Mouse (Mus musculus): ENCODE measurements at regions not wholly inside any gene's neighbourhood (a gene's known extent, or its start where the extent isn't known, plus 50 kb on each side); places are given as distances from the start of the nearest gene placed in this dataset.
A peak's percentile ranks its signal among the peaks of the same experiment; 100 is the strongest.

DNA sequence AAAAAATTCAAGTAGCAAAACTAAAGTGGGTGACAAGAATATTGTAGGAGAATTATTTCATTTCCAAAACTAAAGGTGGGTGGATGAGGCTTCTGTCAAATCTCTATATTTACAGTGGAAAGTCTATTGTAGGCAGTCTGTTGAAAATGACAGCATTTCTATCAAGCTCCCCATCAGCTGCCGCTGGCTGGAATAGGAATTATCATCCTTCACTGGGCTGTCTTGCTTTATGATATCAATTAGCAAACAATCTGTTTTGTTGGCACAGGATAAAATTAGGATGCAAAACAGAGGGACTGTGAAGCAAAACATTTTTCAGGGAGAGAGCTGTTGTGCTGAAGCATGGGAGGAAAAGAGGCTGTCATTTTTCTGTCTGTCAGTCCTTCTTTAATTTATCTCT, 1249.0 kb downstream of the Hace1 start:
- DNase-seq, result peak; percentile 59 to 70

DNA sequence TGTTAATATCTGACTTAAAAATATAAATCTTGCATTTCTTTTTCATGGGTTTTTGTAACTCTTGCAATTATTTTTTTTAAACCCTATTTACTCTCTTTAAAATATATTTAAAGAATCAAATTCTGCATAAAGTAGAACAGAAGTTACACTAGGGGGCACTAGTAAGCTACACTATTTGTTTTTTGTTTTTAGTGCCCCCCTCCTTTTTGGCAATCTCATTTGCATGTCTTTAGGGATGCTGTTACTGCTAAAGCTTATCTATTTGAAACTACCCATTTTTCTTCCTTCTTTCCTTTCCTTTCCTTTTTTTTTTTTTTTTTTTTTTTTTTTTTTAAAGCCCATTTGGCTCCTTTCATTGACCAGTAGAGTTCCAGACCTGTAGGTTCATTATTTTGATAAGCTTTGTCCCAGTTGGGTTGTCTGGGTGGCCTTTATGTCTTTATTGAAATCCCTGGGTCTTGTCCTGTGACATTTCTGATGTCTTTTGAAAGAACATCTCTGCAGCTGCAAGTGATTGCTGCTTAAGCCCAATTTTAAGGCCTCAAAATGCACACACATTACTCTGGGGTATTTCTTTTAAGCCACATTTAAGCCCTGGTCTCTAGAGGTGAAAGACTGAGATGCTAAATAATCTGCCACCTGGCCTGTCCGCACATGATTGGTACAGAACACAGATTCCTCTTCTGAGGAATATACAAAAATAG, 1249.6 kb downstream of the Hace1 start:
- DNase-seq, result peak; percentile 20 to 77

DNA sequence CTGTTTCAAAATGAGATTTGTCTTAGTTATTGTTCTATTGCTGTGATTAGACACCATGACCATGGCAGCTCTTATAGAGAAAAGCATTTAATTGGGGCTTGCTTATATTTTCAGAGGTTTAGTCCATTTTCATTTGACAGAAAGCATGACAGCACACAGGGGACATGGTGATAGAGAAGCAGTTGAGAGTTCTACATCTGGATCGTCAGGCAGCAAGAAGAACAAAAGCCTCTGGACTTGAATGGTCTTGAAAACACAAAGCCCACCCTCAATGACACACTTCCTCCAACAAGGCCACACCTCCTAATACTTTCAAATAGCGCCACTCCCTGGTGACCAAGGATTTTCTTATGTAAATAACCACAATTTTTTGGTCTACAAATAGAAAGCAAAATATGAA, 1250.5 kb downstream of the Hace1 start:
- peak in 1 of 2 experiments; percentile 11 for DNase-seq

DNA sequence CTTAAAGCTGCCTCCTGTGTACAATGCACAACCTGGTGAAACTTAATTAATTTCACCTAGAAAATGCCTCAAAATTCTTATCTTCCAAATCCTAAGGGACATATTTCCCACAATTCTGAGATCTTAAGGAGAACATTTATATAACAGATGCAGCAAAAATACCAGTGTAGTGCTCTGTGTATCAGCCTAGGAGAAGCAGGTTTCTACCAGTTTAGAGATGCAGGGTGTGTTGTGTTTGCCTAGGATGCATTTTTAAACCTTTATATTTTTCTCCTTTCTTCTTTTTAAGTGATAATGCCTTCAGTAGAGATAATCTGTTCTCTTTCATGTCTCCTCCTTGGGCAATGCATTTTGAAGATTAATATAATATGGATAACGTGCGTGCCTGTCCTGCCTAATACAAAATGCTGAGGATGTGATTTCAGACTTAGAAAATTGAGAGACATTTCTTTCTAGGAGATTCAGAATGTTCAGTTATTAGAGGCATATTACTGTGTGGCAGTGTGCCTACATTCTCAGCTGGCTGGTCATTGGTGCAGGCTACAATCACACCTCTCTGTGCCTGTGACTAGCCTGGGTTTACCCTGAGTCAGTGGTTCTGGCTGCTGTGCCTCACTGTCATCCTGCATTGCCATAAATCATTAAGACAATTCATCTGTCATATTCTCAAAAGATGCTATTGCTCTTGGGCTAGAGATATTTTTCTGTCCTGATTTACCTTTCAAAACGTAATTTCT, 1268.1 kb downstream of the Hace1 start:
- no peak for DNase-seq

All from cerebellum, postnatal 10 days (tissue).